Comparison of ENCODE assay signal across 19 mouse cellular contexts in genomic region chr12:104412507-104412906, GRCm38 (mm10). TPM values are rescaled to one million over a fixed set of nuclear protein-coding genes. Genes with fewer than 3 reads are reported as not detected.
A peak's percentile ranks its signal among the peaks of the same experiment; 100 is the strongest.
DNase-seq lines count a peak whose midpoint lies in the region; ATAC-seq lines count a peak whose summit lies in the region.
"Had no signal": no experiment of that assay in that cellular context is flagged by ENCODE, and none has a peak within 500 bp of the region (broad histone marks: within the 10 kb centered on the region; RNA-seq: fewer than 3 reads in every experiment).

No protein-coding gene starts in this region.

- DNase-seq in layer of hippocampus, adult 9-11 months: no peak
- DNase-seq in lung, adult 18-20 months: no peak
- DNase-seq: adrenal gland, adult 2 months; adrenal gland, postnatal 10 days; adrenal gland, postnatal 25 days; B cell, adult 2 months; cerebellum, adult 11 months; cerebellum, adult 18-20 months; cerebellum, adult 8-10 months; cerebellum, adult 9-11 months; cerebellum, postnatal 14 days; cerebellum, postnatal 36 days; forebrain, postnatal 0 days had no signal

- peak; percentile 69 for ATAC-seq in common myeloid progenitor, adult 5-6 weeks (replicated peaks; ENCODE audit: low read depth, poor library complexity, severe bottlenecking)
- ATAC-seq in hematopoietic stem cell, adult 5-6 weeks (replicated peaks in 1 of 2; ENCODE audit: insufficient read depth in 1 of 2, low FRiP score in 2 of 2, low TSS enrichment in 1 of 2, low read depth in 1 of 2, poor library complexity in 2 of 2, severe bottlenecking in 2 of 2): peak; percentile 45 to 73
- peak; percentile 67; the same call in 1 of the 2 replicates for ATAC-seq in megakaryocyte progenitor cell, adult 5-6 weeks (replicated peaks; ENCODE audit: poor library complexity)
- ATAC-seq: forebrain, embryonic 13.5 days; forebrain, embryonic 15.5 days; forebrain, postnatal 0 days had no signal

RNA-seq across cellular contexts. Expression of gene Serpina3n, which starts 6.0 kb away (rescaled TPM):
- total RNA-seq in common myeloid progenitor, adult 5-6 weeks (2017): not detected in 2 replicates
- not detected in 2 replicates for total RNA-seq in hematopoietic stem cell, adult 5-6 weeks (2017)
- total RNA-seq in megakaryocyte progenitor cell, adult 5-6 weeks (2015): not detected in 2 replicates
- total RNA-seq in megakaryocyte progenitor cell, adult 5-6 weeks (2017): not detected in 2 replicates
- total RNA-seq: MEL had no signal
